Mouse (Mus musculus) ES-CJ7 (cell line): ENCODE measurements around the gene C330007P06Rik.

Source experiments
- DNase-seq: peaks from one replicate; pipeline ENCODE4 v3.0.0; 2011; ENCODE audit warnings: low read depth, low spot score

C330007P06Rik gene

GRCm38 (mm10) chrX:36873765-36874164, at the start of gene C330007P06Rik, which contains the start of gene Ube2a:
Gene C330007P06Rik (minus strand): TSS chrX:36874111.
Gene Ube2a (plus strand): TSS chrX:36873900.
- DNase-seq, result no peak

GRCm38 (mm10) chrX:36921346-36921745, 47.4 kb upstream of the C330007P06Rik start:
- DNase-seq, result no peak

- DNase-seq, result no peak
These were observed 43.8 kb upstream of the C330007P06Rik start for GRCm38 (mm10) chrX:36917749-36918148.

GRCm38 (mm10) chrX:36911343-36911742, 37.4 kb upstream of the C330007P06Rik start:
- DNase-seq, result peak; percentile 66

- DNase-seq, result peak; percentile 6
These were observed 32.6 kb upstream of the C330007P06Rik start for GRCm38 (mm10) chrX:36906539-36906938.

GRCm38 (mm10) chrX:36903115-36903768, 29.3 kb upstream of the C330007P06Rik start:
- peak; percentile 89 for DNase-seq

GRCm38 (mm10) chrX:36902321-36903114, 28.6 kb upstream of the C330007P06Rik start, which contains the start of gene Nkrf:
Gene Nkrf (minus strand): TSS chrX:36902899.
- peak; percentile 2 for DNase-seq

- no peak for DNase-seq
These were observed 27.7 kb upstream of the C330007P06Rik start for GRCm38 (mm10) chrX:36901655-36902054.

- peak; percentile 40 for DNase-seq
These were observed 25.0 kb upstream of the C330007P06Rik start for GRCm38 (mm10) chrX:36898931-36899330.

GRCm38 (mm10) chrX:36884719-36885118, 10.8 kb upstream of the C330007P06Rik start:
- peak; percentile 64 for DNase-seq

- DNase-seq, result no peak
These were observed 805 bp upstream of the C330007P06Rik start for GRCm38 (mm10) chrX:36874704-36875128.

GRCm38 (mm10) chrX:36874178-36874696, 326 bp upstream of the C330007P06Rik start:
- peak; percentile 90 for DNase-seq

- DNase-seq, result no peak
These were observed 3.5 kb downstream of the C330007P06Rik start for GRCm38 (mm10) chrX:36870372-36870771.

GRCm38 (mm10) chrX:36864609-36865328, 9.1 kb downstream of the C330007P06Rik start:
- DNase-seq, result peak; percentile 5

- peak; percentile 84 for DNase-seq
These were observed 9.9 kb downstream of the C330007P06Rik start for GRCm38 (mm10) chrX:36863766-36864608.

GRCm38 (mm10) chrX:36852631-36853030, 21.3 kb downstream of the C330007P06Rik start:
- no peak for DNase-seq

GRCm38 (mm10) chrX:36847152-36847551, 26.8 kb downstream of the C330007P06Rik start:
- DNase-seq, result no peak

GRCm38 (mm10) chrX:36843346-36843990, 30.4 kb downstream of the C330007P06Rik start:
- DNase-seq, result no peak

GRCm38 (mm10) chrX:36841698-36842097, 32.2 kb downstream of the C330007P06Rik start:
- DNase-seq, result no peak

GRCm38 (mm10) chrX:36839391-36839790, 34.5 kb downstream of the C330007P06Rik start:
- no peak for DNase-seq
